Mouse (Mus musculus) limb, embryonic 15.5 days (tissue): ENCODE data around the gene Cmtm6. TPM values are rescaled to one million over a fixed set of nuclear protein-coding genes. Genes with fewer than 3 reads are reported as not detected.

Source experiments
- ATAC-seq: fragments of 200-750 bp; cut with Nextera tagmentation; 2 replicates; pipeline ENCODE4 v1.8.0; 2017; ENCODE audit warnings: low read depth, moderate TSS enrichment; ENCODE audit not compliant: insufficient number of reproducible peaks, low FRiP score, low TSS enrichment
- H3K27ac ChIP-seq: fragments of 300-500 bp; sonication (generic); 2 replicates; pipeline ENCODE4 v1.5.1; 2015; ENCODE audit warnings: moderate library complexity, mild to moderate bottlenecking, inconsistent platforms
- H3K27me3 ChIP-seq: fragments of 300-500 bp; sonication (generic); 2 replicates; pipeline ENCODE4 v1.6.1; 2015; ENCODE audit warnings: inconsistent platforms
- H3K36me3 ChIP-seq: fragments of 300-500 bp; sonication (generic); 2 replicates; pipeline ENCODE4 v1.6.1; 2015; ENCODE audit warnings: inconsistent platforms
- H3K4me1 ChIP-seq: fragments of 300-500 bp; sonication (generic); 2 replicates; pipeline ENCODE4 v1.6.1; 2015; ENCODE audit warnings: inconsistent platforms
- H3K4me2 ChIP-seq: fragments of 300-500 bp; sonication (generic); 2 replicates; pipeline ENCODE4 v1.6.1; 2015; ENCODE audit warnings: mild to moderate bottlenecking, inconsistent platforms
- H3K4me3 ChIP-seq: fragments of 300-500 bp; sonication (generic); 2 replicates; pipeline ENCODE4 v1.5.1; 2015; ENCODE audit warnings: mild to moderate bottlenecking, inconsistent platforms
- H3K9ac ChIP-seq: fragments of 300-500 bp; sonication (generic); 2 replicates; pipeline ENCODE4 v1.6.1; 2015; ENCODE audit warnings: inconsistent platforms
- H3K9me3 ChIP-seq: fragments of 300-500 bp; sonication (generic); 2 replicates; pipeline ENCODE4 v1.6.1; 2016; ENCODE audit warnings: inconsistent platforms
- WGBS: fragments of 180-500 bp; shearing (Covaris S2); methylation state at CpG from one replicate; pipeline ENCODE4 v1.1.7; 2015; 5-methylcytosine and 5-hydroxymethylcytosine counted together
- polyA plus RNA-seq: library from polyadenylated mRNA; unstranded; fragments of >200 nt; fragmentation: Nextera tagmentation; extraction: Ambion mirVana; gene quantifications from 2 replicates; pipeline ENCODE4 v1.2.1, GENCODE M21; 2015

Gene Cmtm6
- polyA plus RNA-seq, 1 experiment from 2014 or later: 49.5 TPM

DNA sequence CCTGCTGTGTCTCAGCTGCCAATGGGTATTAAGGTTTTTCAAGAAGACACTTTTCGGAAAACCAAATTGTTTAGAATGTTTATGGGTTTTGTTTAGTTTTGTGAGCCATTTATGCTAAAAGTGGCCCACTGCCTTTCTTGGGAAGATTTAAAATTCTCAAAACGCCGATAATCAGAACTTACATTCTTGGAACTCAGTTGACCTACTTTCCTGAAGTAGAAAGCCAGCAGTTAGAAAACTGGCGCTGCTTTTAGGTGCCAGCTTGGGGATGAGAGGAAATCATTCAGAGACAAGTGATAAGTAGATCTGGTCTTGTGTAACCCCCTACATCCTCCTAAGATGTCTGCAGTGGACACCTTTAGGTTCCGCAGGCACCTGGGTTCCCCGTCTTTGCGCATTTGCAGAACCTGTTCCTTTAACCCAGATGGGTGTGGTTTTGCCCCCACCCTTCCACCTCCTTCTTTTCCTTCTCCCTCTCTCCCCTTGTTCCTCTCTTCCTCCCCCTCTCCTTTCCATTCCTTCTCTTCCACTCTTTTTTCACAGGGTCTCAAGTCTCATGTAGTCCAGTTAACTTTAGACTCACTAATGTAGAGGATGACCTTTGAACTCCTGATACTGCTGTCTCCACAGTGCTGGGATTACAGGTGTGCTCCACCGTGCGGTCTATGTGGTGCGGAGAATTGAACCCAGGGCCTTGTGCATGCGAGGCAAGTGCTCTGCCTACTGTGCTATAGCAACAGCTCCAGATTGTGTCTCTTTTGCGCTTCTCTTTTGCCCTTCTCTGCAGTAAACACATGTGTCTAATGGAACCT lies 1.2 kb downstream of the Cmtm6 start:
- Histone ChIP-seq H3K36me3 (no peaks in the 10 kb centered on the region), H3K9me3 (no peaks in the 10 kb centered on the region), H3K4me2 (peak overlapping the region; percentile 57), H3K4me1 (peaks cover 18% of the 10 kb centered on the region), H3K27ac (peak overlapping the region; percentile 95; the same call in 1 of the 2 replicates), H3K9ac (no peak overlapping the region), H3K4me3 (peak overlapping the region; percentile 88), H3K27me3 (no peaks in the 10 kb centered on the region)
- WGBS: 60% methylated on average over 12 of the region's 12 CpGs
- no peak for ATAC-seq

DNA sequence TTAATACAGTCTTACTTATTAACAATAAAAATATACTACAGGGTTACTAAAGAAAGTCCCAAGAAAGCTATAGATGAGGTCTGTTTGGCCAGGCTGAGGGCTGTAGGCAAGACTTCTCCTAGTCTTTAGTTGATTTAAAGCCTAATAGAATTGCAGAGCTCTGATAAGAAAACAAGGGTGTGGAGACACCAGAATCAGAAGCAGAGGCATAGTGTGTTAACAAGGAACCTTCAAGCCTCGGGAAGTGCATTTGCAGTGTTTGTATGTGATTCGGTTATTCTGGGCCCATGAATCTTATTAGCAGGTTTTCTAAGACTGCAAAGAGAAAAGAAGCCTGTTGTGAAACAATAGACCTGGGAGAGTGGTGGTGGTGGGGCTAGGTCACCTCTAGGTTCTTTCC lies 2.3 kb downstream of the Cmtm6 start:
- Histone ChIP-seq H3K27ac (no peak overlapping the region), H3K27me3 (no peaks in the 10 kb centered on the region), H3K4me3 (no peak overlapping the region), H3K4me2 (no peak overlapping the region), H3K9ac (no peak overlapping the region), H3K4me1 (peaks cover 18% of the 10 kb centered on the region), H3K9me3 (no peaks in the 10 kb centered on the region), H3K36me3 (peaks cover 3% of the 10 kb centered on the region; the same call in 1 of the 2 replicates)
- WGBS: 81% methylated on average over 2 of the region's 2 CpGs
- ATAC-seq: no peak

DNA sequence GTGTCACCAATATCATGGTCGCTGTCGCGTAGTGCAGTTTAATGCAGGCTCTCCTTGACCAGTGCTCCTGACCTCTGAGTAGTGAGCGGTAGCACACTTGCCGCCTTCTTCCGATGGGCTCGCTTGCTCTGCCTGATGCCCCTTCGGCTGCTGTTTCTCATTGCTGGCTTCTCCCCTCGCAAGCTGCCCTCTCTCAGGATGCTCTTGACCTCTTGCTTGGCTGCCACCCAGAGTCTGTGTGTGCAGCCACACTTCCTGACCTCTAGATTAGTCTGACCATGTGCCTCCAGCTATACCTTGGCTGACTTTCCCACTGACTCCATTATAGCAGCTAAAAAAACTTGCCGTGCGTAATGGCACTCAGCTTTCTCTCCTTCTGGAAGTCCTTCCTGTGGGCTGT lies 5.5 kb downstream of the Cmtm6 start:
- H3K9me3 ChIP-seq: no peaks in the 10 kb centered on the region
- no peak overlapping the region for H3K4me2 ChIP-seq
- no peaks in the 10 kb centered on the region for H3K27me3 ChIP-seq
- 73% methylated on average over 11 of the region's 11 CpGs for WGBS
- ATAC-seq: no peak
- no peak overlapping the region for H3K4me3 ChIP-seq
- peak overlapping the region; percentile 12 for H3K27ac ChIP-seq
- H3K9ac ChIP-seq: no peak overlapping the region
- peaks cover 3% of the 10 kb centered on the region; the same call in 1 of the 2 replicates for H3K36me3 ChIP-seq
- H3K4me1 ChIP-seq: peaks cover 18% of the 10 kb centered on the region

GRCm38 (mm10) chr9:114740336-114740735 lies 9.4 kb downstream of the Cmtm6 start:
- peaks cover 7% of the 10 kb centered on the region; the same call in 1 of the 2 replicates for H3K4me1 ChIP-seq
- H3K4me3 ChIP-seq: no peak overlapping the region
- WGBS: 86% methylated on average over 9 of the region's 9 CpGs
- peaks cover 15% of the 10 kb centered on the region; the same call in 1 of the 2 replicates for H3K36me3 ChIP-seq
- H3K9ac ChIP-seq: no peak overlapping the region
- H3K27me3 ChIP-seq: no peaks in the 10 kb centered on the region
- H3K9me3 ChIP-seq: no peaks in the 10 kb centered on the region
- ATAC-seq: no peak
- H3K4me2 ChIP-seq: no peak overlapping the region
- H3K27ac ChIP-seq: no peak overlapping the region

DNA sequence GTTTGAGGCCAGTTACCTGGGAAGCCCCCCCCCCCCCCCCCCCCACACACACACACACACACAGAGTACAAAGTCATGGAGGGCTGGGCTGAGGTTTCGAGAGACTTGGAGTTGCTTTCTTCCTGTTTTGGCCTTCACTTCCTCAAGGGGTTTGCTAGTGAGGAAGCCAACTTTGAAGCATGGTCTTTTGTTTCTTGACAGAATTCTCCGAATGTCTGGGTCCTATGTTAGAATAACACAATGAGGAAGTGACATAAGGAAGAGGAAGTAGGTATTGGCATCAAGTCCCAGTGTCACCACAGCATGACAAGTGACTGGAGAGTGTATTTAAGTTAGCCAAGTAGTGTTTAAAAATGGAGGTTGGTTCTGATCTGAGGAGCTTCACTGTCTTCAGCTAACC lies 11.8 kb downstream of the Cmtm6 start:
- ATAC-seq: no peak
- no peak overlapping the region for H3K4me3 ChIP-seq
- no peaks in the 10 kb centered on the region for H3K9me3 ChIP-seq
- H3K4me2 ChIP-seq: no peak overlapping the region
- H3K4me1 ChIP-seq: no peaks in the 10 kb centered on the region; the same call in 1 of the 2 replicates
- WGBS: 88% methylated on average over 2 of the region's 2 CpGs
- H3K9ac ChIP-seq: no peak overlapping the region
- H3K27ac ChIP-seq: no peak overlapping the region
- no peaks in the 10 kb centered on the region for H3K27me3 ChIP-seq
- peaks cover 33% of the 10 kb centered on the region for H3K36me3 ChIP-seq

- Histone ChIP-seq H3K4me2 (no peak overlapping the region), H3K9me3 (no peaks in the 10 kb centered on the region), H3K9ac (no peak overlapping the region), H3K27ac (no peak overlapping the region), H3K36me3 (peaks cover 48% of the 10 kb centered on the region), H3K4me1 (no peaks in the 10 kb centered on the region; the same call in 1 of the 2 replicates), H3K27me3 (no peaks in the 10 kb centered on the region), H3K4me3 (no peak overlapping the region)
- WGBS: 81% methylated on average over 4 of the region's 4 CpGs
- ATAC-seq: no peak
Observed at GRCm38 (mm10) chr9:114745163-114745562, 14.2 kb downstream of the Cmtm6 start.

DNA sequence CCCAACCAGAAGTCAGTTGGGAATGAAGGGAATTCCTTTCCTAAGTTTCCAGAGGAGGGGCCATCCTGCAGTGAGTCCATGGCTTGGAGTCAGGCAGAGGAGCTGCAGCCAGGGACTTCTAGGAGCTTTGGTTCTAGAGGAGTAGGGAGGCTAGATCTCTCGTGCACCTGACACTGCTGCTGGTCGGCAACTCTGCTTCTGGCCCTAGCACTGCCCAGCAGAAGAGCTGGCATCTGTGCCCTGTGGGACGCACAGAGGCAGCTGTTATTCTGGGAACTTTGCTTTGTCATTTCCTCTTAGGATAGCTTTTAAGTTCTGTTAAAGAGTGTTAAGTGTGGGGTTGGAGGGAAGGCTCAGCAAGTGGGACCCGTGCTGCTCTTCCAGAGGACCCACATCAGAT lies 14.7 kb downstream of the Cmtm6 start:
- Histone ChIP-seq H3K4me2 (no peak overlapping the region), H3K27me3 (no peaks in the 10 kb centered on the region), H3K4me3 (no peak overlapping the region), H3K27ac (no peak overlapping the region), H3K9me3 (no peaks in the 10 kb centered on the region), H3K4me1 (no peaks in the 10 kb centered on the region; the same call in 1 of the 2 replicates), H3K36me3 (peaks cover 53% of the 10 kb centered on the region), H3K9ac (no peak overlapping the region)
- ATAC-seq: no peak
- WGBS: 72% methylated on average over 4 of the region's 4 CpGs

- H3K36me3 ChIP-seq: peaks cover 55% of the 10 kb centered on the region
Observed at GRCm38 (mm10) chr9:114747012-114747411, 16.1 kb downstream of the Cmtm6 start.

GRCm38 (mm10) chr9:114747466-114747865 lies 16.6 kb downstream of the Cmtm6 start:
- 81% methylated on average over 12 of the region's 12 CpGs for WGBS
- no peak overlapping the region for H3K9ac ChIP-seq
- H3K9me3 ChIP-seq: no peaks in the 10 kb centered on the region
- H3K27me3 ChIP-seq: no peaks in the 10 kb centered on the region
- no peak overlapping the region for H3K4me2 ChIP-seq
- ATAC-seq: no peak
- no peaks in the 10 kb centered on the region; the same call in 1 of the 2 replicates for H3K4me1 ChIP-seq
- H3K4me3 ChIP-seq: no peak overlapping the region
- no peak overlapping the region for H3K27ac ChIP-seq
- peaks cover 55% of the 10 kb centered on the region for H3K36me3 ChIP-seq

More at GRCm38 (mm10) chr9:114747012-114747411, 16.1 kb downstream of the Cmtm6 start:
- H3K4me1 ChIP-seq: no peaks in the 10 kb centered on the region; the same call in 1 of the 2 replicates
- WGBS: 82% methylated on average over 10 of the region's 10 CpGs
- no peaks in the 10 kb centered on the region for H3K27me3 ChIP-seq
- no peak overlapping the region for H3K4me3 ChIP-seq
- no peak overlapping the region for H3K4me2 ChIP-seq
- H3K9ac ChIP-seq: no peak overlapping the region
- H3K27ac ChIP-seq: no peak overlapping the region
- ATAC-seq: no peak
- H3K9me3 ChIP-seq: no peaks in the 10 kb centered on the region

- Histone ChIP-seq H3K27ac (no peak overlapping the region), H3K4me1 (peaks cover 6% of the 10 kb centered on the region)
- 90% methylated on average over 3 of the region's 3 CpGs for WGBS
Observed at GRCm38 (mm10) chr9:114751582-114751981, 20.7 kb downstream of the Cmtm6 start.

GRCm38 (mm10) chr9:114752311-114752710 lies 21.4 kb downstream of the Cmtm6 start:
- Histone ChIP-seq H3K27me3 (no peaks in the 10 kb centered on the region), H3K9ac (no peak overlapping the region), H3K4me3 (no peak overlapping the region), H3K27ac (peak overlapping the region; percentile 75), H3K4me1 (peaks cover 6% of the 10 kb centered on the region), H3K36me3 (peaks cover 44% of the 10 kb centered on the region), H3K4me2 (peak overlapping the region; percentile 80; the same call in 1 of the 2 replicates), H3K9me3 (no peaks in the 10 kb centered on the region)
- 76% methylated on average over 9 of the region's 9 CpGs for WGBS
- ATAC-seq: no peak

More at GRCm38 (mm10) chr9:114751582-114751981, 20.7 kb downstream of the Cmtm6 start:
- ATAC-seq: no peak
- Histone ChIP-seq H3K9me3 (no peaks in the 10 kb centered on the region), H3K27me3 (no peaks in the 10 kb centered on the region), H3K4me3 (no peak overlapping the region), H3K4me2 (no peak overlapping the region), H3K9ac (no peak overlapping the region), H3K36me3 (peaks cover 47% of the 10 kb centered on the region)

DNA sequence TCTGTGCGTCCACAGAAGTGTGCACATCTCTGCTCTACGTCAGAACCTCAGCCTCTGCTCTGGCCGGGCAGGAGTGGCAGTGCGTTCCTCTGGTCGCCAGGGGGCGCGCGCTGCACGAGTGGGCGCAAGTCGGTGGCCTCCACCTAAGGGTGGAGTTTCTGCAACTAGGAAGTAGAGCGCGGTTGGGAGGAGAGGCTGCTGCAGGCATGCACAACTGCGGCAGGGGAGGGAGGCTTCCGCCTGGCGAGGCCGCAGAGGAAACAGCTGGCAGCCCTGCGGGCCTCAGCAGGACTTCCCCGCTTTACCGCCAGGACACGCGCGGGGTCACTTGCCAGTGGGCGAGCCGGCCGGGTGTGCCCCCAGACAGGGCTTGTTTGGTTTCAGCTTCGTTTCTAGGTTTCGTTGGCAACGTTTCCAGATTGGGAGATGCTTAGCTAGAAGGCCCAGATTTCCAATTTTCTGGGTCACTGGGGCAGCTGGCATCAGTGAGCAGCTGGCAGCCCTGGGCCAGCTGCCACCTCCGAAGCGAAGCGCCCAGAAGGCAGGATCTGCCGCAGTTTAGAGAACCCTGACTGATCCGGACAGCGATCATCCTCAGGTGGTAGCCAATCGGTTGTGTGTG lies 22.1 kb downstream of the Cmtm6 start:
- 7% methylated on average over 36 of the region's 36 CpGs for WGBS
- H3K27me3 ChIP-seq: no peaks in the 10 kb centered on the region
- peaks cover 6% of the 10 kb centered on the region for H3K4me1 ChIP-seq
- peak overlapping the region; percentile 75 for H3K27ac ChIP-seq
- no peaks in the 10 kb centered on the region for H3K9me3 ChIP-seq
- H3K36me3 ChIP-seq: peaks cover 39% of the 10 kb centered on the region
- peak; percentile 86 for ATAC-seq
- peak overlapping the region; percentile 50 for H3K9ac ChIP-seq
- peak overlapping the region; percentile 80 for H3K4me2 ChIP-seq
- H3K4me3 ChIP-seq: peak overlapping the region; percentile 61
